Mouse (Mus musculus) E14TG2a.4 (cell line): Measurements from ENCODE around the gene Dio3.

Experiments used
- CTCF ChIP-seq: conservative IDR thresholded peaks from 2 replicates; pipeline ENCODE4 v1.5.1; 2014; ENCODE audit warnings: low read length
- POU5F1 ChIP-seq: IDR thresholded peaks from 2 replicates; pipeline ENCODE4 v1.6.1; 2014; ENCODE audit warnings: low read length, borderline replicate concordance

GRCm38 (mm10) chr12:110269686-110270085, 9.2 kb upstream of the Dio3 start:
- TF ChIP-seq CTCF = no peak
- no peak for TF ChIP-seq POU5F1
